Mouse (Mus musculus) myocyte (in vitro differentiated cells): ENCODE results near the gene Mcu. TPM values are rescaled to one million over a fixed set of nuclear protein-coding genes. Genes with fewer than 3 reads are reported as not detected.
A peak's percentile ranks its signal among the peaks of the same experiment; 100 is the strongest.

Experiments used
- H3K27me3 ChIP-seq: one replicate; pipeline ENCODE4 v1.6.1; 2011; ENCODE audit not compliant: control insufficient read depth, insufficient read depth, insufficient read length
- H3K36me3 ChIP-seq: one replicate; pipeline ENCODE4 v1.6.1; 2011; ENCODE audit not compliant: control insufficient read depth, insufficient read depth
- H3K4me2 ChIP-seq: one replicate; pipeline ENCODE4 v1.6.1; 2011; ENCODE audit warnings: low read depth, control low read depth
- H3K4me3 ChIP-seq: one replicate; pipeline ENCODE4 v1.5.1; 2011; ENCODE audit warnings: mild to moderate bottlenecking, control low read depth, moderate library complexity
- H3K79me2 ChIP-seq: one replicate; pipeline ENCODE4 v1.6.1; 2011; ENCODE audit not compliant: control insufficient read depth, insufficient read depth
- H3ac ChIP-seq: one replicate; pipeline ENCODE4 v1.6.1; 2011; ENCODE audit not compliant: control insufficient read depth, insufficient read length
- CEBPB ChIP-seq: IDR thresholded peaks from 2 replicates; pipeline ENCODE4 v1.6.1; 2011; ENCODE audit warnings: mild to moderate bottlenecking, moderate library complexity; ENCODE audit not compliant: poor library complexity, insufficient read depth, severe bottlenecking
- E2F4 ChIP-seq: IDR thresholded peaks from one replicate; pipeline ENCODE4 v1.6.1; 2011; ENCODE audit warnings: mild to moderate bottlenecking, control low read depth, moderate library complexity; ENCODE audit not compliant: insufficient read depth
- MAX ChIP-seq: IDR thresholded peaks from one replicate; pipeline ENCODE4 v1.6.1; 2011; ENCODE audit warnings: low read depth, mild to moderate bottlenecking, control low read depth
- MYOD1 ChIP-seq, 3 experiments: IDR thresholded peaks; one replicate each; pipeline ENCODE4 v1.6.1; 2011; ENCODE audit warnings: control low read depth in 2 of 3, low read depth in 2 of 3, mild to moderate bottlenecking in 2 of 3, moderate library complexity in 1 of 3; ENCODE audit not compliant: insufficient read length in 2 of 3, control insufficient read depth in 1 of 3
- MYOG ChIP-seq, 3 experiments: IDR thresholded peaks; one replicate each; pipeline ENCODE4 v1.6.1; 2011; ENCODE audit warnings: control low read depth in 2 of 3, low read depth in 2 of 3, mild to moderate bottlenecking in 2 of 3; ENCODE audit not compliant: insufficient read length in 2 of 3, control insufficient read depth in 1 of 3, insufficient read depth in 1 of 3
- POLR2A ChIP-seq: IDR thresholded peaks from one replicate; pipeline ENCODE4 v1.6.1; 2011; ENCODE audit warnings: low read depth, mild to moderate bottlenecking, control low read depth, moderate library complexity; ENCODE audit not compliant: insufficient read length
- POLR2AphosphoS2 ChIP-seq: IDR thresholded peaks from one replicate; pipeline ENCODE4 v1.6.1; 2011; ENCODE audit warnings: low read depth, control low read depth; ENCODE audit not compliant: insufficient read length
- REST ChIP-seq: IDR thresholded peaks from one replicate; pipeline ENCODE4 v1.6.1; 2011; ENCODE audit warnings: mild to moderate bottlenecking, control low read depth, moderate library complexity; ENCODE audit not compliant: insufficient read depth, insufficient read length
- SRF ChIP-seq: IDR thresholded peaks from one replicate; pipeline ENCODE4 v1.6.1; 2011; ENCODE audit warnings: low read depth; ENCODE audit not compliant: control insufficient read depth, insufficient read length
- TCF12 ChIP-seq: IDR thresholded peaks from one replicate; pipeline ENCODE4 v1.6.1; 2011; ENCODE audit warnings: mild to moderate bottlenecking, control low read depth; ENCODE audit not compliant: poor library complexity, insufficient read depth, severe bottlenecking
- TCF3 ChIP-seq: IDR thresholded peaks from one replicate; pipeline ENCODE4 v1.6.1; 2011; ENCODE audit warnings: low read depth, control low read depth; ENCODE audit not compliant: insufficient read length
- USF1 ChIP-seq: IDR thresholded peaks from one replicate; pipeline ENCODE4 v1.6.1; 2011; ENCODE audit warnings: low read depth, mild to moderate bottlenecking, control low read depth, moderate library complexity
- polyA plus RNA-seq: library from polyadenylated mRNA; unstranded; fragments of >200 nt; fragmentation: generic; extraction: Trizol; gene quantifications from one replicate; pipeline ENCODE4 v1.2.1, GENCODE M21; 2012; ENCODE audit warnings: missing spikeins

The Mcu gene
- polyA plus RNA-seq, 1 experiment, result 82.9 TPM

GRCm38 (mm10) chr10:59585621-59586020, 30.9 kb downstream of the Mcu start:
- Histone ChIP-seq H3ac (no peak overlapping the region), H3K27me3 (no peaks in the 10 kb centered on the region), H3K4me2 (no peak overlapping the region), H3K4me3 (no peak overlapping the region), H3K79me2 (peaks cover 82% of the 10 kb centered on the region), H3K36me3 (peaks cover 36% of the 10 kb centered on the region)
- no peak for TF ChIP-seq MYOG (IDR thresholded peaks at IDR 0.05; ENCODE audit: control insufficient read depth in 1 of 3, insufficient read depth in 1 of 3, insufficient read length in 2 of 3, low read depth in 2 of 3)
- TF ChIP-seq USF1, result no peak
- no peak for TF ChIP-seq POLR2AphosphoS2
- no peak for TF ChIP-seq SRF
- no peak for TF ChIP-seq MYOD1 (IDR thresholded peaks at IDR 0.05; ENCODE audit: control insufficient read depth in 1 of 3, insufficient read length in 2 of 3, low read depth in 2 of 3)
- no peak for TF ChIP-seq POLR2A
- TF ChIP-seq REST, result no peak

- H3K4me3 ChIP-seq, result no peak overlapping the region
- TF ChIP-seq TCF12, result no peak
- TF ChIP-seq MYOG (IDR thresholded peaks at IDR 0.05; ENCODE audit: control insufficient read depth in 1 of 3, insufficient read depth in 1 of 3, insufficient read length in 2 of 3, low read depth in 2 of 3), result no peak
- TF ChIP-seq POLR2A, result no peak
- no peak for TF ChIP-seq MAX
- no peak for TF ChIP-seq CEBPB
- TF ChIP-seq REST, result no peak
- no peak for TF ChIP-seq TCF3
- TF ChIP-seq E2F4, result no peak
- no peak for TF ChIP-seq USF1
- no peak for TF ChIP-seq MYOD1 (IDR thresholded peaks at IDR 0.05; ENCODE audit: control insufficient read depth in 1 of 3, insufficient read length in 2 of 3, low read depth in 2 of 3)
- TF ChIP-seq SRF, result no peak
- TF ChIP-seq POLR2AphosphoS2, result no peak
- H3K27me3 ChIP-seq, result no peaks in the 10 kb centered on the region
- H3K36me3 ChIP-seq, result peaks cover 18% of the 10 kb centered on the region
- H3K4me2 ChIP-seq, result no peak overlapping the region
- H3ac ChIP-seq, result no peak overlapping the region
- peaks cover 69% of the 10 kb centered on the region for H3K79me2 ChIP-seq
Observed at GRCm38 (mm10) chr10:59581826-59582543, 34.5 kb downstream of the Mcu start.

- Histone ChIP-seq H3K36me3 (peaks cover 11% of the 10 kb centered on the region), H3K27me3 (no peaks in the 10 kb centered on the region), H3K79me2 (peaks cover 69% of the 10 kb centered on the region), H3K4me3 (no peak overlapping the region), H3ac (no peak overlapping the region), H3K4me2 (no peak overlapping the region)
- TF ChIP-seq CEBPB (no peak), USF1 (no peak), TCF3 (no peak), MYOG (IDR thresholded peaks at IDR 0.05; ENCODE audit: control insufficient read depth in 1 of 3, insufficient read depth in 1 of 3, insufficient read length in 2 of 3, low read depth in 2 of 3) (no peak), TCF12 (no peak)
Observed at GRCm38 (mm10) chr10:59580593-59581149, 35.8 kb downstream of the Mcu start.

- peaks cover 73% of the 10 kb centered on the region for H3K79me2 ChIP-seq
- peak overlapping the region; percentile 6 for H3K4me3 ChIP-seq
- H3ac ChIP-seq, result no peak overlapping the region
- H3K27me3 ChIP-seq, result no peaks in the 10 kb centered on the region
- no peak for TF ChIP-seq MAX
- TF ChIP-seq MYOD1 (IDR thresholded peaks at IDR 0.05; ENCODE audit: control insufficient read depth in 1 of 3, insufficient read length in 2 of 3, low read depth in 2 of 3), result no peak
- no peak for TF ChIP-seq TCF3
- TF ChIP-seq POLR2A, result no peak
- TF ChIP-seq SRF, result no peak
- TF ChIP-seq USF1, result no peak
- TF ChIP-seq TCF12, result no peak
- TF ChIP-seq CEBPB, result no peak
- TF ChIP-seq MYOG (IDR thresholded peaks at IDR 0.05; ENCODE audit: control insufficient read depth in 1 of 3, insufficient read depth in 1 of 3, insufficient read length in 2 of 3, low read depth in 2 of 3), result no peak
- TF ChIP-seq E2F4, result no peak
- no peak for TF ChIP-seq POLR2AphosphoS2
- no peak for TF ChIP-seq REST
- peaks cover 11% of the 10 kb centered on the region for H3K36me3 ChIP-seq
- peak overlapping the region; percentile 83 for H3K4me2 ChIP-seq
Observed at GRCm38 (mm10) chr10:59579645-59580044, 36.8 kb downstream of the Mcu start.
